24 mouse cellular contexts compared by ENCODE assay signal in the genomic region with DNA sequence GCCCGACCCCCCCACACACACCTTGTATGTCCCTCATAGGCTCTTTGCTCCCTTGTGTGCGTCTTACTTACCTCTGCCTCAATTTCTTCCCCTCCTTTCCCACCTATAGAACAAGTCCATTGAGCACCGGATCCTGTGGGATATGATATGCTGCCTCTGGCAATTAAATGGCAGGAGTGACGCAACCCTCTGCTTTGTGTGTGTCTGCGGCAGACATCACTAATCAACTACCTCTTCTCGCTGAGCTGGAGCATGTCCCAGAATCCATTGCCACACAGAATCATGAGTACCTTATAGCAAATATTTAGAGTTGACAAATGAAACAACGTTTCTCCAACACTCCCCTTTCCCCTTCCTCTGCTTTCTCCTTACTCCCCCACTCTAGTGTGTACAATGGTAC.
DNase-seq lines count a peak whose midpoint lies in the region; ATAC-seq and TF ChIP-seq lines count a peak whose summit lies in the region.
"Had no signal": no experiment of that assay in that cellular context is flagged by ENCODE, and none has a peak within 500 bp of the region (broad histone marks: within the 10 kb centered on the region; RNA-seq: fewer than 3 reads in every experiment).

No protein-coding gene starts in this region.

- H3K9ac ChIP-seq in lung, postnatal 0 days (replicated peaks; ENCODE audit: low read depth) = no peak overlapping the region
- H3K9ac ChIP-seq: embryonic facial prominence, embryonic 12.5 days; embryonic facial prominence, embryonic 15.5 days; forebrain, embryonic 12.5 days; forebrain, embryonic 15.5 days; heart, embryonic 13.5 days; hindbrain, embryonic 13.5 days had no signal

- no peaks in the 10 kb centered on the region for H3K79me2 ChIP-seq in myocyte (ENCODE audit: control insufficient read depth, insufficient read depth)

- peak; percentile 50 for DNase-seq in lung, postnatal 0 days (ENCODE audit: low spot score)
- DNase-seq in lung, postnatal 25 days (ENCODE audit: low spot score) = no peak
- DNase-seq in NIH3T3 (ENCODE audit: low read depth) = peak; percentile 38
- no peak for DNase-seq in hindbrain, embryonic 10.5 days (ENCODE audit: low spot score)
- no peak for DNase-seq in embryonic facial prominence, embryonic 10.5 days (ENCODE audit: low spot score)
- DNase-seq: adrenal gland, postnatal 10 days; adrenal gland, postnatal 36 days; cerebellum, adult 18-20 months; cerebellum, adult 9-10 months; cerebellum, postnatal 14 days; gastrocnemius, postnatal 25 days; heart, adult 2 months; heart, postnatal 14 days; heart, postnatal 4 days had no signal

- no peaks in the 10 kb centered on the region for H3K9me3 ChIP-seq in lung, postnatal 0 days (ENCODE audit: low read length)
- no peaks in the 10 kb centered on the region for H3K9me3 ChIP-seq in hindbrain, embryonic 10.5 days
- no peaks in the 10 kb centered on the region; the same call in 1 of the 2 replicates for H3K9me3 ChIP-seq in embryonic facial prominence, embryonic 10.5 days
- H3K9me3 ChIP-seq: embryonic facial prominence, embryonic 12.5 days; embryonic facial prominence, embryonic 15.5 days; forebrain, embryonic 12.5 days; forebrain, embryonic 15.5 days; heart, embryonic 10.5 days; heart, embryonic 13.5 days; hindbrain, embryonic 13.5 days had no signal

- WGBS in lung, postnatal 0 days = 50% methylated on average over 7 of the region's 7 CpGs
- WGBS in hindbrain, embryonic 10.5 days = 88% methylated on average over 7 of the region's 7 CpGs
- 87% methylated on average over 7 of the region's 7 CpGs for WGBS in embryonic facial prominence, embryonic 10.5 days

- no peaks in the 10 kb centered on the region for H3K36me3 ChIP-seq in lung, postnatal 0 days (ENCODE audit: insufficient read depth, low read length)
- no peaks in the 10 kb centered on the region for H3K36me3 ChIP-seq in myocyte (ENCODE audit: control insufficient read depth, insufficient read depth)
- no peaks in the 10 kb centered on the region for H3K36me3 ChIP-seq in hindbrain, embryonic 10.5 days
- no peaks in the 10 kb centered on the region for H3K36me3 ChIP-seq in embryonic facial prominence, embryonic 10.5 days (replicated peaks)
- H3K36me3 ChIP-seq: embryonic facial prominence, embryonic 12.5 days; embryonic facial prominence, embryonic 15.5 days; forebrain, embryonic 12.5 days; forebrain, embryonic 15.5 days; heart, embryonic 10.5 days; heart, embryonic 13.5 days; hindbrain, embryonic 13.5 days had no signal

- H3K27ac ChIP-seq in lung, postnatal 0 days (ENCODE audit: low read length) = no peak overlapping the region
- H3K27ac ChIP-seq in hindbrain, embryonic 10.5 days = no peak overlapping the region
- H3K27ac ChIP-seq in embryonic facial prominence, embryonic 10.5 days (replicated peaks) = no peak overlapping the region
- H3K27ac ChIP-seq: embryonic facial prominence, embryonic 12.5 days; embryonic facial prominence, embryonic 15.5 days; forebrain, embryonic 12.5 days; forebrain, embryonic 15.5 days; heart, adult 2 months; heart, embryonic 10.5 days; heart, embryonic 13.5 days; hindbrain, embryonic 13.5 days had no signal

- no peak for TF ChIP-seq CTCF in lung, postnatal 0 days (IDR thresholded peaks at IDR 0.05)

- no peaks in the 10 kb centered on the region for H3K4me1 ChIP-seq in lung, postnatal 0 days (ENCODE audit: insufficient read depth, low read depth, low read length)
- H3K4me1 ChIP-seq in hindbrain, embryonic 10.5 days (replicated peaks) = no peaks in the 10 kb centered on the region
- peaks cover 9% of the 10 kb centered on the region; the same call in 1 of the 2 replicates for H3K4me1 ChIP-seq in embryonic facial prominence, embryonic 10.5 days
- H3K4me1 ChIP-seq: embryonic facial prominence, embryonic 15.5 days; forebrain, embryonic 12.5 days; heart, embryonic 10.5 days; heart, embryonic 13.5 days; hindbrain, embryonic 13.5 days had no signal

- no peak for ATAC-seq in lung, postnatal 0 days
- ATAC-seq: forebrain, embryonic 15.5 days; hindbrain, embryonic 16.5 days; Patski had no signal

- H3ac ChIP-seq in myocyte (ENCODE audit: control insufficient read depth, insufficient read length) = no peak overlapping the region

- no peaks in the 10 kb centered on the region for H3K27me3 ChIP-seq in lung, postnatal 0 days (replicated peaks; ENCODE audit: insufficient read depth, low read length)
- no peaks in the 10 kb centered on the region for H3K27me3 ChIP-seq in myocyte (ENCODE audit: control insufficient read depth, insufficient read depth, insufficient read length)
- H3K27me3 ChIP-seq in hindbrain, embryonic 10.5 days (ENCODE audit: insufficient read depth, poor library complexity, severe bottlenecking) = no peaks in the 10 kb centered on the region
- H3K27me3 ChIP-seq in embryonic facial prominence, embryonic 10.5 days (replicated peaks; ENCODE audit: low read depth, poor library complexity, severe bottlenecking) = 0 out of 2 replicates have a peak, but pooled peaks cover 2% of the 10 kb centered on the region
- H3K27me3 ChIP-seq: embryonic facial prominence, embryonic 12.5 days; forebrain, embryonic 12.5 days; forebrain, embryonic 15.5 days; hindbrain, embryonic 13.5 days; Patski had no signal

- TF ChIP-seq EP300 in lung, postnatal 0 days (IDR thresholded peaks at IDR 0.05) = no peak

- no peak for TF ChIP-seq POLR2A in myocyte (IDR thresholded peaks at IDR 0.05; ENCODE audit: insufficient read length, low read depth)

- no peak overlapping the region for H3K4me2 ChIP-seq in lung, postnatal 0 days (replicated peaks; ENCODE audit: low read depth, low read length)
- peak overlapping the region; percentile 57 for H3K4me2 ChIP-seq in myocyte (ENCODE audit: low read depth)
- H3K4me2 ChIP-seq: embryonic facial prominence, embryonic 12.5 days; embryonic facial prominence, embryonic 15.5 days; forebrain, embryonic 12.5 days; forebrain, embryonic 15.5 days; heart, embryonic 13.5 days; hindbrain, embryonic 13.5 days had no signal

- no peak overlapping the region for H3K4me3 ChIP-seq in lung, postnatal 0 days (ENCODE audit: low read depth, low read length)
- H3K4me3 ChIP-seq in myocyte = peak overlapping the region; percentile 9
- H3K4me3 ChIP-seq in hindbrain, embryonic 10.5 days = no peak overlapping the region
- H3K4me3 ChIP-seq in embryonic facial prominence, embryonic 10.5 days = no peak overlapping the region
- H3K4me3 ChIP-seq: embryonic facial prominence, embryonic 12.5 days; embryonic facial prominence, embryonic 15.5 days; forebrain, embryonic 12.5 days; forebrain, embryonic 15.5 days; heart, adult 2 months; heart, embryonic 10.5 days; heart, embryonic 13.5 days; hindbrain, embryonic 13.5 days had no signal

TF ChIP-seq in myocyte, 11 proteins besides CTCF, POLR2A, EP300 and RAD21:
- TF ChIP-seq CEBPB (IDR thresholded peaks at IDR 0.05; ENCODE audit: insufficient read depth, poor library complexity, severe bottlenecking) = peak; percentile 67
- no peak for TF ChIP-seq MYOD1 (IDR thresholded peaks at IDR 0.05; ENCODE audit: control insufficient read depth in 1 of 3, insufficient read length in 2 of 3, low read depth in 2 of 3)

Comparison
In these comparisons a context has a peak if more than half of its experiments do, and no peak if none do; other contexts are left out.
1. DNase-seq: peak in lung, postnatal 0 days (single experiment) and NIH3T3 (single experiment); none in lung, postnatal 25 days (single experiment), hindbrain, embryonic 10.5 days (single experiment) and embryonic facial prominence, embryonic 10.5 days (single experiment).